Mouse (Mus musculus) hindbrain, embryonic 13.5 days (tissue): ENCODE measurements around the gene Ppm1n. TPM values are rescaled to one million over a fixed set of nuclear protein-coding genes. Genes with fewer than 3 reads are reported as not detected.
A peak's percentile ranks its signal among the peaks of the same experiment; 100 is the strongest.

Source experiments
- ATAC-seq: fragments of 200-750 bp; cut with Nextera tagmentation; 2 replicates; pipeline ENCODE4 v1.8.0; 2017; ENCODE audit warnings: moderate TSS enrichment; ENCODE audit not compliant: low FRiP score
- H3K27ac ChIP-seq: fragments of 300-500 bp; sonication (generic); 2 replicates; pipeline ENCODE4 v1.5.1; 2015; ENCODE audit warnings: inconsistent platforms, mild to moderate bottlenecking, moderate library complexity
- H3K27me3 ChIP-seq: fragments of 300-500 bp; sonication (generic); 2 replicates; pipeline ENCODE4 v1.6.1; 2015; ENCODE audit warnings: mild to moderate bottlenecking, inconsistent platforms
- H3K36me3 ChIP-seq: fragments of 300-500 bp; sonication (generic); 2 replicates; pipeline ENCODE4 v1.6.1; 2015; ENCODE audit warnings: mild to moderate bottlenecking, inconsistent platforms
- H3K4me1 ChIP-seq: fragments of 300-500 bp; sonication (generic); replicated peaks from 2 replicates; pipeline ENCODE4 v1.6.1; 2015; ENCODE audit warnings: inconsistent platforms
- H3K4me2 ChIP-seq: fragments of 300-500 bp; sonication (generic); 2 replicates; pipeline ENCODE4 v1.6.1; 2015; ENCODE audit warnings: inconsistent platforms, mild to moderate bottlenecking, moderate library complexity
- H3K4me3 ChIP-seq: fragments of 300-500 bp; sonication (generic); 2 replicates; pipeline ENCODE4 v1.5.1; 2015; ENCODE audit warnings: mild to moderate bottlenecking, inconsistent platforms
- H3K9ac ChIP-seq: fragments of 300-500 bp; sonication (generic); 2 replicates; pipeline ENCODE4 v1.6.1; 2015; ENCODE audit warnings: mild to moderate bottlenecking, inconsistent platforms
- H3K9me3 ChIP-seq: fragments of 300-500 bp; sonication (generic); 2 replicates; pipeline ENCODE4 v1.6.1; 2016; ENCODE audit warnings: inconsistent platforms
- WGBS: fragments of 180-500 bp; shearing (Covaris S2); methylation state at CpG from one replicate; pipeline ENCODE4 v1.1.7; 2015; 5-methylcytosine and 5-hydroxymethylcytosine counted together
- polyA plus RNA-seq: library from polyadenylated mRNA; unstranded; fragments of >200 nt; fragmentation: Nextera tagmentation; extraction: Ambion mirVana; gene quantifications from 2 replicates; pipeline ENCODE4 v1.2.1, GENCODE M21; 2015

Gene Ppm1n
- polyA plus RNA-seq, 1 experiment from 2014 or later: 0.69 TPM

- no peaks in the 10 kb centered on the region for H3K36me3 ChIP-seq
- no peak overlapping the region for H3K4me3 ChIP-seq
- no peak for ATAC-seq
- no peak overlapping the region for H3K9ac ChIP-seq
- no peaks in the 10 kb centered on the region for H3K9me3 ChIP-seq
- H3K4me1 ChIP-seq: peaks cover 56% of the 10 kb centered on the region
- H3K4me2 ChIP-seq: no peak overlapping the region
- peaks cover 65% of the 10 kb centered on the region for H3K27me3 ChIP-seq
- WGBS: 53% methylated on average over 16 of the region's 16 CpGs
- no peak overlapping the region for H3K27ac ChIP-seq
These were observed 26.2 kb upstream of the Ppm1n start for GRCm38 (mm10) chr7:19305796-19306765.

GRCm38 (mm10) chr7:19305413-19305735 is 25.5 kb upstream of the Ppm1n start:
- Histone ChIP-seq H3K4me3 (no peak overlapping the region), H3K27ac (no peak overlapping the region), H3K9ac (no peak overlapping the region; the same call in 1 of the 2 replicates), H3K9me3 (no peaks in the 10 kb centered on the region), H3K4me1 (peaks cover 55% of the 10 kb centered on the region), H3K27me3 (peaks cover 65% of the 10 kb centered on the region), H3K4me2 (peak overlapping the region; percentile 52), H3K36me3 (no peaks in the 10 kb centered on the region)
- 8% methylated on average over 6 of the region's 6 CpGs for WGBS
- ATAC-seq: no peak

- no peaks in the 10 kb centered on the region for H3K9me3 ChIP-seq
- 1% methylated on average over 45 of the region's 48 CpGs for WGBS
- H3K4me2 ChIP-seq: peak overlapping the region; percentile 52
- H3K4me1 ChIP-seq: peaks cover 54% of the 10 kb centered on the region
- peaks cover 65% of the 10 kb centered on the region for H3K27me3 ChIP-seq
- no peaks in the 10 kb centered on the region for H3K36me3 ChIP-seq
- H3K9ac ChIP-seq: peak overlapping the region; percentile 56
- H3K4me3 ChIP-seq: peak overlapping the region; percentile 33
- no peak for ATAC-seq
- no peak overlapping the region for H3K27ac ChIP-seq
These were observed 24.9 kb upstream of the Ppm1n start for GRCm38 (mm10) chr7:19304501-19305412.

DNA sequence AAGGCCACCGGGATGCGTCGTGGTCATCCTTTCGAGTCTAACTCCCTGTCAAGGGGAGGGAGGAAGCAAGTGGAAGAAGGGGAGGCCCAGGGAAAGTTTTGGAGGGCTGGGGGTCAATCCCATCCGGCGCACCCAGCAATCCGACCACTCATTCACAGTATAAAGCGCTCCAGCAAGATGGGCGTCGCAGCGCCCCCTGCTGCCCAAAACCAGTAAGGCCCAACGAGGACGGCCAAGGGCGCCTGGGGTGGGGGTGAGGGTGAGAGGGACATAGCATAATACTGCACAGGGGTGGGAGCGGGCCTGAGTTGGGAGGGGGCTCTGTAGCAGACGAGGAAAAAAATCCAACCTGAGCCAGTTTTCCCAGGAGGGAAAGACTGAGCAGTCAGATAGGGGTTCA is 23.9 kb upstream of the Ppm1n start:
- 1% methylated on average over 16 of the region's 16 CpGs for whole genome bisulfite sequencing
- Histone ChIP-seq H3K27me3 (peaks cover 60% of the 10 kb centered on the region), H3K27ac (no peak overlapping the region), H3K9me3 (no peaks in the 10 kb centered on the region), H3K4me1 (peaks cover 44% of the 10 kb centered on the region), H3K4me3 (peak overlapping the region; percentile 33; the same call in 1 of the 2 replicates), H3K4me2 (peak overlapping the region; percentile 52), H3K9ac (no peak overlapping the region), H3K36me3 (no peaks in the 10 kb centered on the region)
- no peak for ATAC-seq

- Histone ChIP-seq H3K4me3 (no peak overlapping the region), H3K9me3 (no peaks in the 10 kb centered on the region), H3K27me3 (peaks cover 60% of the 10 kb centered on the region), H3K4me1 (peaks cover 41% of the 10 kb centered on the region), H3K36me3 (no peaks in the 10 kb centered on the region), H3K4me2 (no peak overlapping the region), H3K9ac (no peak overlapping the region), H3K27ac (no peak overlapping the region)
- ATAC-seq: no peak
- 78% methylated on average over 12 of the region's 12 CpGs for WGBS
These were observed 23.1 kb upstream of the Ppm1n start for GRCm38 (mm10) chr7:19303046-19303305.

DNA sequence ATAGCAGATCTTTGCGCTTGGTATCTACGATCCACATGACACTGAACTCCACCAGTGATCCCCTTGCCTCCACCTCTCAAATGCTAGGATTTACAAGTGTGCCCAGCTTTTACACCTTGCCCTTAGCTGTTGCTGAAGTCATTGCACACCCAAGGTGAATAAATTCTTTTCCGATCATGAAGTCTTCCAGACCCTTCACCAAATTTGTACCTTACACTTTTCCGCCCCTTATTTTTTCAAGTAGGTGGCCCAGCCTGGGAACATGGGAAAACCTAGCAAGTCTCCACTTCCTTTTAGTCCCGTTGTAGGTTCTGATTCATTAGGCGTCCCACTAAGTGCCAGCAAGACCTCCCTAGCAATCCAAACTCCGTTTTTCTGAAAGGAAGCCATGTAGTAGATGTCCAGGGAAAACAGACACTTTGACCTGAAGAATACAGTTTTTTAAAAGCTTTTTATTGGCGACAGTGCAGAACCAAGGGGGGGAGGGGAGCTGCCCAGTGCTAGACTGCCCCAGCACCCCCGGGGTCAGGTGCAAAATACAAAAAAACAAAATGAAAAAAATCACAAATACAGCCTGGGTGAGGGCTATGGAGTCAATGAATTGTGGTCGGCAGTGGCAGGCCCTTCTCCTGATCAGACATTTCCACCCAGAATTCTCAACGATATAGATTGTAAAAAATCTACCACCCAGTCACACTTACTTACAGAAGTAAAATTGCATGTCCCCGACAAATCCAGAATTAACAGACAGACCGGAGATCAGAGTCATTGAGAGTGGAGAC is 22.6 kb upstream of the Ppm1n start:
- H3K4me2 ChIP-seq: peak overlapping the region; percentile 67
- peaks cover 60% of the 10 kb centered on the region for H3K27me3 ChIP-seq
- H3K9me3 ChIP-seq: no peaks in the 10 kb centered on the region
- no peaks in the 10 kb centered on the region for H3K36me3 ChIP-seq
- peak overlapping the region; percentile 44 for H3K4me3 ChIP-seq
- H3K9ac ChIP-seq: peak overlapping the region; percentile 66
- H3K27ac ChIP-seq: no peak overlapping the region
- 55% methylated on average over 13 of the region's 13 CpGs for WGBS
- ATAC-seq: no peak
- H3K4me1 ChIP-seq: peaks cover 36% of the 10 kb centered on the region

DNA sequence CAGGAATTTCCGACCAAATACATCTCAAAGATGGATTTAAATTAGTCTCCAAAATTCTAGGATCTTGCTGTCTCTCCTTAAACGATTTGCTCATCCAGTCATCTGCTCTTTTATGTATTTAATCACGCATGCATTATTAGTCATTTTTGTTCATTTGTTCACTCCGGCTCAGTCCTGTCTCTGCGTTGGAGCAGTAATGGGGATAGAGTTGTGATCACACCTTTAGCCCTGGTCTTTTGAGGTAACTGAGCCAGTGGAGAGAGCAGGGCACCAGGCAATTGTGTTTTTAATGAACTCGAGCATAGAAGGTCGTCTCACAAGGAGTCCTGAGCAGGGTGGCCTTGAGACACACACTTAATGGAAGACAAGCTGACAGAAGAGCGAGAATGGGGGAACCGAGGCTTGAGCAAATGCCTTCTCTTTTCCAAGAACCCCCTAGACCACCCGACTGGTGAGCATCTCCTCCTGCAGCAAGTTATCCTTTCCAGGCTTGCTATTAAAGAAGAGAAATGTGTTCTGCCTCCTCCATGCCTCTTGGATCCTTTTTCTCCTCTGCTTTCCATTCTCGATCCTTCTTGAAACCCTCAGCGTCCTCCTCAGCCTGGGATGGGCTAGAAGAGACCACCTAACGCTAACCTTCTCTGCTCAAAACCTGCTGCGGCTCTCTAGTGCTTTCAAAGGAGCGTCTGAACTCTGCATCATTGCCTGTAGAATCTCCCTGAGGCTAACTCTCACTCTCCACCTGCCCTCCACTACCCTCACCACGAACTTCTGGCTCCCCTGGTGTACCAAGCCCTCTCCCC is 21.8 kb upstream of the Ppm1n start:
- Histone ChIP-seq H3K27ac (no peak overlapping the region), H3K36me3 (no peaks in the 10 kb centered on the region), H3K9ac (peak overlapping the region; percentile 66), H3K4me2 (peak overlapping the region; percentile 67), H3K4me1 (peaks cover 35% of the 10 kb centered on the region), H3K27me3 (peaks cover 52% of the 10 kb centered on the region), H3K4me3 (peak overlapping the region; percentile 44), H3K9me3 (no peaks in the 10 kb centered on the region)
- ATAC-seq: no peak
- 8% methylated on average over 16 of the region's 16 CpGs for WGBS

- WGBS: under 1% methylated on average over 29 of the region's 29 CpGs
- peak; percentile 86 for ATAC-seq
- Histone ChIP-seq H3K9me3 (no peaks in the 10 kb centered on the region), H3K4me1 (peaks cover 35% of the 10 kb centered on the region), H3K27me3 (peaks cover 43% of the 10 kb centered on the region), H3K36me3 (peaks cover 5% of the 10 kb centered on the region), H3K27ac (no peak overlapping the region), H3K4me2 (peak overlapping the region; percentile 67), H3K9ac (peak overlapping the region; percentile 66), H3K4me3 (peak overlapping the region; percentile 44)
These were observed 20.9 kb upstream of the Ppm1n start for GRCm38 (mm10) chr7:19300501-19301421.

- Histone ChIP-seq H3K4me1 (peaks cover 30% of the 10 kb centered on the region), H3K4me2 (no peak overlapping the region), H3K27me3 (peaks cover 28% of the 10 kb centered on the region), H3K36me3 (peaks cover 16% of the 10 kb centered on the region), H3K9ac (no peak overlapping the region), H3K9me3 (no peaks in the 10 kb centered on the region), H3K4me3 (no peak overlapping the region), H3K27ac (no peak overlapping the region)
- no peak for ATAC-seq
- WGBS: 26% methylated on average over 3 of the region's 3 CpGs
These were observed 19.3 kb upstream of the Ppm1n start for GRCm38 (mm10) chr7:19299194-19299593.

- H3K9ac ChIP-seq: no peak overlapping the region
- H3K4me3 ChIP-seq: no peak overlapping the region
- peaks cover 29% of the 10 kb centered on the region for H3K36me3 ChIP-seq
- 90% methylated on average over 5 of the region's 5 CpGs for WGBS
- no peaks in the 10 kb centered on the region for H3K9me3 ChIP-seq
- H3K4me2 ChIP-seq: no peak overlapping the region
- H3K4me1 ChIP-seq: peaks cover 22% of the 10 kb centered on the region
- ATAC-seq: no peak
- peaks cover 14% of the 10 kb centered on the region for H3K27me3 ChIP-seq
- H3K27ac ChIP-seq: no peak overlapping the region
These were observed 17.9 kb upstream of the Ppm1n start for GRCm38 (mm10) chr7:19297794-19298193.
